Mouse (Mus musculus) heart, embryonic 10.5 days (tissue): Measurements from ENCODE around the gene Krtap5-4. TPM values are rescaled to one million over a fixed set of nuclear protein-coding genes. Genes with fewer than 3 reads are reported as not detected.

Experiments
- polyA plus RNA-seq: library from polyadenylated mRNA; unstranded; fragments of >200 nt; fragmentation: Nextera tagmentation; extraction: Ambion mirVana; gene quantifications from 2 replicates; pipeline ENCODE4 v1.2.1, GENCODE M21; 2016

Krtap5-4 gene
- polyA plus RNA-seq, 1 experiment from 2014 or later = 0.34 TPM

Other genes starting within 250 kb of the Krtap5-4 start
- 52.4 and 54.9 TPM in 2 replicates for gene Mob2, start 242.5 kb upstream of the Krtap5-4 start, polyA plus RNA-seq
- gene Dusp8, start 207.7 kb upstream of the Krtap5-4 start, polyA plus RNA-seq = 5.3 and 9.0 TPM in 2 replicates
- gene Gm45618, start 182.8 kb upstream of the Krtap5-4 start, polyA plus RNA-seq = not detected in 2 replicates
- gene Gm39115, start 167.5 kb upstream of the Krtap5-4 start, polyA plus RNA-seq = not detected in 2 replicates
- gene Gm45337, start 158.9 kb upstream of the Krtap5-4 start, polyA plus RNA-seq = not detected in 2 replicates
- not detected in 2 replicates for gene Gm29735, start 146.4 kb upstream of the Krtap5-4 start, polyA plus RNA-seq
- gene Gm4553, start 137.8 kb upstream of the Krtap5-4 start, polyA plus RNA-seq = not detected in 2 replicates
- not detected in 2 replicates for gene Krtap5-2, start 127.5 kb upstream of the Krtap5-4 start, polyA plus RNA-seq
- gene Gm10153, start 113.2 kb upstream of the Krtap5-4 start, polyA plus RNA-seq = not detected in 2 replicates
- gene Krtap5-3, start 102.2 kb upstream of the Krtap5-4 start, polyA plus RNA-seq = not detected in 2 replicates
- not detected in 2 replicates for gene Gm7579, start 91.7 kb upstream of the Krtap5-4 start, polyA plus RNA-seq
- gene Krtap5-5, start 73.6 kb upstream of the Krtap5-4 start, polyA plus RNA-seq = not detected in 2 replicates
- not detected in 2 replicates for gene Gm40460, start 62.5 kb upstream of the Krtap5-4 start, polyA plus RNA-seq
- not detected in 2 replicates for gene Gm2431, start 45.2 kb upstream of the Krtap5-4 start, polyA plus RNA-seq
- gene Gm4559, start 29.2 kb upstream of the Krtap5-4 start, polyA plus RNA-seq = not detected in 2 replicates
- gene Krtap5-1, start 6.4 kb upstream of the Krtap5-4 start, polyA plus RNA-seq = not detected in 2 replicates
- gene Ifitm10, start 70.2 kb downstream of the Krtap5-4 start, polyA plus RNA-seq = 7.7 and 12.5 TPM in 2 replicates
- gene Gm49369, start 79.1 kb downstream of the Krtap5-4 start, polyA plus RNA-seq = 0.55 and 0.92 TPM in 2 replicates
- 293 and 402 TPM in 2 replicates for gene Ctsd, start 84.5 kb downstream of the Krtap5-4 start, polyA plus RNA-seq
- 0.38 and 1.3 TPM in 2 replicates for gene Syt8, start 131.3 kb downstream of the Krtap5-4 start, polyA plus RNA-seq
- 51.9 and 56.4 TPM in 2 replicates for gene Tnni2, start 138.3 kb downstream of the Krtap5-4 start, polyA plus RNA-seq
- 32.0 and 36.9 TPM in 2 replicates for gene Lsp1, start 157.3 kb downstream of the Krtap5-4 start, polyA plus RNA-seq
- gene Tnnt3, start 195.3 kb downstream of the Krtap5-4 start, polyA plus RNA-seq = 9.5 and 10.4 TPM in 2 replicates
- 17.1 and 25.1 TPM in 2 replicates for gene Mrpl23, start 229.1 kb downstream of the Krtap5-4 start, polyA plus RNA-seq